Comparison of ENCODE assay signal across 9 mouse cellular contexts in genomic region chr3:34639031-34639872, GRCm38 (mm10). TPM values are rescaled to one million over a fixed set of nuclear protein-coding genes. Genes with fewer than 3 reads are reported as not detected.
A peak's percentile ranks its signal among the peaks of the same experiment; 100 is the strongest.
DNase-seq lines count a peak whose midpoint lies in the region; ATAC-seq and TF ChIP-seq lines count a peak whose summit lies in the region.
"Had no signal": no experiment of that assay in that cellular context is flagged by ENCODE, and none has a peak within 500 bp of the region (broad histone marks: within the 10 kb centered on the region; RNA-seq: fewer than 3 reads in every experiment).

No protein-coding gene starts in this region.

- no peak overlapping the region for H3K4me3 ChIP-seq in bone marrow, adult 2 months (replicated peaks; ENCODE audit: control insufficient read depth, low read depth, low read length)
- peak overlapping the region; percentile 14; the same call in 1 of the 2 replicates for H3K4me3 ChIP-seq in embryonic facial prominence, embryonic 14.5 days (ENCODE audit: low read depth, low read length)
- H3K4me3 ChIP-seq in limb, embryonic 12.5 days (replicated peaks): no peak overlapping the region
- H3K4me3 ChIP-seq in stomach, embryonic 16.5 days (replicated peaks; ENCODE audit: low read length): no peak overlapping the region

- peak; percentile 69 for ATAC-seq in embryonic facial prominence, embryonic 14.5 days (ENCODE audit: low read depth)
- ATAC-seq in limb, embryonic 12.5 days (ENCODE audit: insufficient number of reproducible peaks, insufficient read depth, low FRiP score, low TSS enrichment, low read depth): no peak
- 0 out of 2 replicates have a peak, but pooled peaks have one; percentile 45 for ATAC-seq in stomach, embryonic 16.5 days (ENCODE audit: insufficient read depth, low FRiP score)

- 12% methylated on average over 24 of the region's 24 CpGs for WGBS in bone marrow, adult 2 months
- 4% methylated on average over 24 of the region's 24 CpGs for WGBS in embryonic facial prominence, embryonic 14.5 days
- 4% methylated on average over 24 of the region's 24 CpGs for WGBS in limb, embryonic 12.5 days
- WGBS in stomach, embryonic 16.5 days: 6% methylated on average over 24 of the region's 24 CpGs

- TF ChIP-seq POLR2A in bone marrow, adult 2 months (IDR thresholded peaks at IDR 0.05; ENCODE audit: borderline replicate concordance, control insufficient read depth, low read depth, low read length): no peak

- H3K9me3 ChIP-seq in embryonic facial prominence, embryonic 14.5 days (ENCODE audit: control insufficient read depth, low read length): no peaks in the 10 kb centered on the region
- no peaks in the 10 kb centered on the region for H3K9me3 ChIP-seq in limb, embryonic 12.5 days
- no peaks in the 10 kb centered on the region for H3K9me3 ChIP-seq in stomach, embryonic 16.5 days (replicated peaks; ENCODE audit: control insufficient read depth, low read length)

- peak; percentile 63 for DNase-seq in left cerebral cortex, postnatal 4 days
- no peak for DNase-seq in left cerebral cortex, postnatal 36 days (ENCODE audit: low spot score in 2 of 2)
- peak; percentile 81 for DNase-seq in embryonic facial prominence, embryonic 14.5 days (ENCODE audit: low spot score)
- DNase-seq in spleen, postnatal 10 days (ENCODE audit: low spot score in 2 of 2): no peak
- no peak for DNase-seq in ovary, postnatal 10 days (ENCODE audit: low spot score)

- H3K9ac ChIP-seq in embryonic facial prominence, embryonic 14.5 days (ENCODE audit: low read depth, low read length): 0 out of 2 replicates have a peak overlapping the region, but pooled peaks have one; percentile 34
- H3K9ac ChIP-seq in limb, embryonic 12.5 days (replicated peaks): no peak overlapping the region
- no peak overlapping the region for H3K9ac ChIP-seq in stomach, embryonic 16.5 days (ENCODE audit: low read length)

- no peaks in the 10 kb centered on the region for H3K4me1 ChIP-seq in bone marrow, adult 2 months (ENCODE audit: control insufficient read depth, insufficient read depth, low read length)
- peaks cover 7% of the 10 kb centered on the region for H3K4me1 ChIP-seq in embryonic facial prominence, embryonic 14.5 days (ENCODE audit: control insufficient read depth, insufficient read depth, low read length)
- H3K4me1 ChIP-seq in limb, embryonic 12.5 days (replicated peaks): peaks cover 9% of the 10 kb centered on the region
- no peaks in the 10 kb centered on the region for H3K4me1 ChIP-seq in stomach, embryonic 16.5 days (ENCODE audit: control insufficient read depth, insufficient read depth, low read length)

- peaks cover 68% of the 10 kb centered on the region for H3K27me3 ChIP-seq in embryonic facial prominence, embryonic 14.5 days (replicated peaks; ENCODE audit: control insufficient read depth, insufficient read depth, low read length)
- peaks cover 98% of the 10 kb centered on the region for H3K27me3 ChIP-seq in limb, embryonic 12.5 days
- H3K27me3 ChIP-seq in stomach, embryonic 16.5 days (ENCODE audit: control insufficient read depth, insufficient read depth, low read length): peaks cover 54% of the 10 kb centered on the region

- intact Hi-C loops in left cerebral cortex, postnatal 4 days (cut with DNase I): loop anchor here (10.0 kb wide), 1 partner anchor 314 kb away; no protein-coding TSS in a partner anchor
- intact Hi-C loops in left cerebral cortex, postnatal 36 days (cut with DNase I): loop anchor here (2.0 to 5.0 kb wide), 5 partner anchors 67 to 406 kb away; no protein-coding TSS in a partner anchor

- H3K27ac ChIP-seq in bone marrow, adult 2 months (ENCODE audit: control insufficient read depth, insufficient read depth, low read depth, low read length, poor library complexity): no peak overlapping the region
- no peak overlapping the region for H3K27ac ChIP-seq in embryonic facial prominence, embryonic 14.5 days (replicated peaks; ENCODE audit: low read depth, low read length)
- H3K27ac ChIP-seq in limb, embryonic 12.5 days: no peak overlapping the region
- H3K27ac ChIP-seq in stomach, embryonic 16.5 days (ENCODE audit: low read length): no peak overlapping the region
- H3K27ac ChIP-seq: macrophage had no signal

- TF ChIP-seq CTCF in bone marrow, adult 2 months (IDR thresholded peaks at IDR 0.05; ENCODE audit: control insufficient read depth, insufficient read depth, low read length): peak; percentile 15; the same call in 1 of the 2 replicates

- peak overlapping the region; percentile 46 for H3K4me2 ChIP-seq in embryonic facial prominence, embryonic 14.5 days (ENCODE audit: low read depth, low read length)
- H3K4me2 ChIP-seq in limb, embryonic 12.5 days: 0 out of 2 replicates have a peak overlapping the region, but pooled peaks have one; percentile 15
- H3K4me2 ChIP-seq in stomach, embryonic 16.5 days (ENCODE audit: low read depth, low read length): peak overlapping the region; percentile 34; the same call in 1 of the 2 replicates

- H3K36me3 ChIP-seq in embryonic facial prominence, embryonic 14.5 days (ENCODE audit: control insufficient read depth, insufficient read depth, low read length): no peaks in the 10 kb centered on the region
- H3K36me3 ChIP-seq in limb, embryonic 12.5 days: no peaks in the 10 kb centered on the region
- H3K36me3 ChIP-seq in stomach, embryonic 16.5 days (ENCODE audit: control insufficient read depth, insufficient read depth, low read length): no peaks in the 10 kb centered on the region

RNA-seq across cellular contexts. Expression of gene Sox2, which starts 11.0 kb away (rescaled TPM):
- 10 to 100 TPM; 55.8 to 59.3 TPM for total RNA-seq in left cerebral cortex, postnatal 4 days (2021)
- 10 to 100 TPM; 39.9 to 44.4 TPM for total RNA-seq in left cerebral cortex, postnatal 36 days (2021)
- 11.5 TPM in 1 of 2 replicates, not detected in the other for polyA plus RNA-seq in bone marrow, adult 2 months (2011; ENCODE audit: insufficient read depth, insufficient read length, low replicate concordance, missing spikeins)
- 4.3 and 5.1 TPM in 2 replicates for polyA plus RNA-seq in embryonic facial prominence, embryonic 14.5 days (2014; fragmentation: Nextera tagmentation; extraction: Ambion mirVana)
- polyA plus RNA-seq in limb, embryonic 12.5 days (2016; fragmentation: Nextera tagmentation; extraction: Ambion mirVana): 0.52 and 0.90 TPM in 2 replicates
- 7.7 and 8.6 TPM in 2 replicates for polyA plus RNA-seq in stomach, embryonic 16.5 days (2015; fragmentation: Nextera tagmentation; extraction: Ambion mirVana)
- polyA plus RNA-seq: macrophage had no signal

Comparison
In these comparisons a context has a peak if more than half of its experiments do, and no peak if none do; other contexts are left out.
1. DNase-seq: peak in left cerebral cortex, postnatal 4 days (single experiment) and embryonic facial prominence, embryonic 14.5 days (single experiment); none in left cerebral cortex, postnatal 36 days (0 of 2), spleen, postnatal 10 days (0 of 2) and ovary, postnatal 10 days (single experiment).
2. Peak in every context shown above with its lines, with median percentiles within 50 percentile points of each other: H3K4me2 ChIP-seq.